Mouse (Mus musculus) liver, postnatal 0 days (tissue): ENCODE measurements around the gene Rpl4. TPM values are rescaled to one million over a fixed set of nuclear protein-coding genes. Genes with fewer than 3 reads are reported as not detected.
A peak's percentile ranks its signal among the peaks of the same experiment; 100 is the strongest.
"Not testable (repeated sequence)": the region's sequence is repeated elsewhere in the genome, so short reads cannot be mapped to it uniquely, and the experiment has no call there.

Experiments used
- ATAC-seq: fragments of 200-750 bp; cut with Nextera tagmentation; 2 replicates; pipeline ENCODE4 v1.8.0; 2017; ENCODE audit warnings: mild to moderate bottlenecking, moderate library complexity
- DNase-seq: peaks from one replicate; pipeline ENCODE4 v3.0.0-alpha.2; 2016
- H3K27ac ChIP-seq: fragments of 300-500 bp; sonication (generic); 2 replicates; pipeline ENCODE4 v1.5.1; 2014; ENCODE audit warnings: antibody characterized with exemption, moderate library complexity, mild to moderate bottlenecking, low read depth
- H3K27me3 ChIP-seq: fragments of 300-500 bp; sonication (generic); 2 replicates; pipeline ENCODE4 v1.6.1; 2014; ENCODE audit warnings: low read length, control low read depth, mixed read lengths; ENCODE audit not compliant: insufficient read depth
- H3K36me3 ChIP-seq: fragments of 300-500 bp; sonication (generic); replicated peaks from 2 replicates; pipeline ENCODE4 v1.6.1; 2014; ENCODE audit warnings: mild to moderate bottlenecking, control low read depth, low read length, moderate library complexity, mixed read lengths; ENCODE audit not compliant: insufficient read depth
- H3K4me1 ChIP-seq: fragments of 300-500 bp; sonication (generic); 2 replicates; pipeline ENCODE4 v1.6.1; 2014; ENCODE audit warnings: antibody characterized with exemption, mild to moderate bottlenecking, control low read depth; ENCODE audit not compliant: insufficient read depth
- H3K4me2 ChIP-seq: fragments of 300-500 bp; sonication (generic); 2 replicates; pipeline ENCODE4 v1.6.1; 2014; ENCODE audit warnings: low read depth, mild to moderate bottlenecking, low read length, moderate library complexity, mixed read lengths
- H3K4me3 ChIP-seq: fragments of 300-500 bp; sonication (generic); 2 replicates; pipeline ENCODE4 v1.5.1; 2014; ENCODE audit warnings: low read depth, low read length
- H3K9ac ChIP-seq: fragments of 300-500 bp; sonication (generic); replicated peaks from 2 replicates; pipeline ENCODE4 v1.6.1; 2014; ENCODE audit warnings: mild to moderate bottlenecking, moderate library complexity
- H3K9me3 ChIP-seq: fragments of 300-500 bp; sonication (generic); 2 replicates; pipeline ENCODE4 v1.6.1; 2016; ENCODE audit warnings: mild to moderate bottlenecking, control low read depth, low read length, mixed read lengths
- CTCF ChIP-seq: sonication (generic); IDR thresholded peaks from 2 replicates; pipeline ENCODE4 v1.5.1; 2016; ENCODE audit warnings: antibody characterized with exemption, low read depth
- EP300 ChIP-seq: IDR thresholded peaks from 2 replicates; pipeline ENCODE4 v1.6.1; 2016; ENCODE audit warnings: antibody characterized with exemption, low read depth, mild to moderate bottlenecking
- WGBS: fragments of 180-500 bp; shearing (Covaris S2); extraction: QIAGEN DNeasy Blood & Tissue Kit; methylation state at CpG from one replicate; pipeline ENCODE4 v1.1.7; 2014; ENCODE audit not compliant: insufficient replicate concordance; 5-methylcytosine and 5-hydroxymethylcytosine counted together
- polyA plus RNA-seq: library from polyadenylated mRNA; unstranded; fragments of >200 nt; fragmentation: Nextera tagmentation; extraction: Ambion mirVana; gene quantifications from 2 replicates; pipeline ENCODE4 v1.2.1, GENCODE M21; 2015

The Rpl4 gene
- 600 and 612 TPM in 2 replicates for polyA plus RNA-seq

DNA sequence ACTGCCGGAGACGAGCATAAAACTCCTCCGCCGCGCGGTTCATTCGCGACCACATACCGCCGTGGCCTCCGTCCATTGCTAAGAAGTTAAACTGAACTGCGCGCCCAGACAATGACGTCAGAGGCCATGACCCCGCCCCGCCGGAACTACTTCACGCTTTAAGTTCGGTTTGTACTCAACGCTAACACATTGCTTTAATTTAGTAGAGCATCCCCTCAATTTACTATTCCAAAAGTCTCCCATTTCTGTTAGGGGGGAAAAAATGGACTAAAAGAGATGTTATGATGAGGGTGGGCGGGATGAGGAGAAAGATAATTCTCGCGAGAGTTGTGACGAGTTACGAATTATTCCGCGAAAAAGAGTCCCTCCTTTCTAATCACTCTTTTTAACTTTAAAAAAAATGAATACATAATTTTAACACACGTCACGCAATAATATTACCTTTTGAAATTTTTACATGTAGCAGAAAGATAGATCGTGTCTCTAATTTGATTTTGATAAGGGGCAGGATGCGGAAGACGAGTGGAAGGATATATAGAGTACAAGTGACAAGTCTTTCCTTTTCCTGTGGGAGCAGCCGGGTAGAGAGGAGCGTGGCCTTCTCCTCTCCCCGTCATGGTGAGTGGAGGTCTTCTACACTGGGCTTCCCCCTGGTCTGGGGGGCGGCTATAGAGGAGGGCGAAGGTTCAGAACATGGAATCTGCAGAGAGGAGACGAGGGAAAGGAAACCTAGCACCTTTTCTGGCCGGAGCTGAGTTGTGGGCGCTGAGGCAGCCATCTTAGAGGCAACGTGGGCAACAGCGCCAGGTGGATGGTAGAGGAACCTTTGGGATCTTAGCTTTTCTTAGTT, at the start of gene Rpl4, which contains the start of gene Zwilch:
TSS of gene Rpl4 (plus strand) at position 560 of the 850 bp plus-strand sequence.
TSS of gene Zwilch (minus strand) at position 289 of the 850 bp plus-strand sequence.
- H3K27me3 ChIP-seq: no peaks in the 10 kb centered on the region
- DNase-seq: peak; percentile 89

DNA sequence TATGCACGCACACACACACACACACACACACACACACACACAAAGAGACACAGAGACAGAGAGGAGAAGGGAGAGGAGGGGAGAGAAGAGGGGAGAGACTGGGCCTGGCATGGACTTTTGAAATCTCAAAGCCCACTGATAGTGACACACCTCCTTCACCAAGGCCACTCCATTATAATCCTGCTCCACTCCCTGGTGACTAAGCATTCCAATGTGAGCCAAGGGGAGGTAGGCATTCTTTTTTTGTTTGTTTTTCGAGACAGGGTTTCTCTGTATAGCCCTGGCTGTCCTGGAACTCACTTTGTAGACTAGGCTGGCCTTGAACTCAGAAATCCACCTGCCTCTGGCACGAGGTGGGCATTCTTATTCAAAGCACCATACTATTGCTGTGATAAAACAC, 48.3 kb upstream of the Rpl4 start:
- not testable (repeated sequence) for H3K27me3 ChIP-seq, H3K27ac ChIP-seq, ATAC-seq, H3K4me1 ChIP-seq, H3K36me3 ChIP-seq, H3K4me3 ChIP-seq, H3K4me2 ChIP-seq, H3K9ac ChIP-seq, DNase-seq, H3K9me3 ChIP-seq
- 60% methylated on average over 3 of the region's 3 CpGs for WGBS

More for the DNA sequence above, at the start of gene Rpl4, which contains the start of gene Zwilch:
- under 1% methylated on average over 42 of the region's 42 CpGs for WGBS
- peak within 1 kb of the TSS; percentile 75 for H3K4me2 ChIP-seq
- peak within 1 kb of the TSS; percentile 89 for H3K9ac ChIP-seq
- peaks cover 34% of the 10 kb centered on the region for H3K36me3 ChIP-seq
- H3K9me3 ChIP-seq: no peaks in the 10 kb centered on the region
- peak; percentile 86 for ATAC-seq
- H3K27ac ChIP-seq: peak within 1 kb of the TSS; percentile 74
- TF ChIP-seq EP300: peak; percentile 94
- no peak for TF ChIP-seq CTCF
- peak within 1 kb of the TSS; percentile 86 for H3K4me3 ChIP-seq
- H3K4me1 ChIP-seq: peaks cover 7% of the 10 kb centered on the region; the same call in 1 of the 2 replicates

DNA sequence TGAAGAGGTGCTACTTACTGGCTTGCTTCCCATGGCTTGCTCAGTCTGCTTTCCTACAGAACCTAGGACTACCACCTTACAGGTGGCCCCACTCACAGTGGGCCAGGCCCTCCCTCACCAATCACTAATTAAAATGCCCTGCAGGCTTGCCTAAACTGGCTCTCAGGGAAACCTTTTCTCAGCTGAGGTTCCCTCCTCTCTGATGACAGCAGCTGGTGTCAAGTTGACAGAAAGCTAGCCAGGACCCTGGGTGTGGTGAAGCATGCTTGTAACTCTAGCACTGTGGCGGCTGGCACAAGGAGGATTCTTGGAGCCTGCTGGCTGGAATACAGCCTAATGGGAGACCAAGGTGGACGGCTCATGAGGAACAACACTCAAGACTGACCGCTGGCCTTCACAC, 47.9 kb upstream of the Rpl4 start:
- 73% methylated on average over 3 of the region's 3 CpGs for WGBS
- Histone ChIP-seq H3K4me2 (no peak overlapping the region), H3K27ac (no peak overlapping the region), H3K9me3 (no peaks in the 10 kb centered on the region), H3K9ac (no peak overlapping the region), H3K27me3 (no peaks in the 10 kb centered on the region), H3K4me1 (no peaks in the 10 kb centered on the region), H3K4me3 (no peak overlapping the region), H3K36me3 (no peaks in the 10 kb centered on the region)
- TF ChIP-seq CTCF (no peak), EP300 (no peak)
- DNase-seq (no peak), ATAC-seq (no peak)

DNA sequence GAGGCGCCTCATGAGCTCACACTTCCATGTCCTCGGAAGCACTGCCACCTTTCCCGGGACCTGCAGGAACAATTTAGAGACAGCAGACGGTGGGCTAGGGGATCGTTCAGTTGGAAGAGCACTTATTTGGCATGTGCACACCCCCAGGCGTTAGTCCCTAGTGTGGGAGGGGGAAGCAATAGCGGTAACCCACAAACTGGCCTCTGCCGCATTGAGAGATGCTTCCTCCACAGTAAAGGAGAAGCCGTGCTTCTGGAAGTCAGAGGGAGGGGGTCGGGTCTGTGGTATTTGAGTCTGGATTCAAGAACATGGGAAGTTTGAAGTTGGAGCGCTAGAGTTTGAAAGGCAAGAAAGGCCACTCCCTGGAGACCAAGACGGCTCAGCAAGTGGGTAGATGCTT, 47.1 kb upstream of the Rpl4 start:
- no peaks in the 10 kb centered on the region for H3K36me3 ChIP-seq
- TF ChIP-seq CTCF: no peak
- TF ChIP-seq EP300: no peak
- ATAC-seq (no peak), DNase-seq (no peak)
- H3K9me3 ChIP-seq: no peaks in the 10 kb centered on the region
- H3K4me2 ChIP-seq: no peak overlapping the region
- WGBS: 33% methylated on average over 12 of the region's 12 CpGs
- H3K27me3 ChIP-seq: no peaks in the 10 kb centered on the region
- no peak overlapping the region for H3K27ac ChIP-seq
- H3K4me3 ChIP-seq: no peak overlapping the region
- H3K4me1 ChIP-seq: no peaks in the 10 kb centered on the region
- H3K9ac ChIP-seq: no peak overlapping the region

DNA sequence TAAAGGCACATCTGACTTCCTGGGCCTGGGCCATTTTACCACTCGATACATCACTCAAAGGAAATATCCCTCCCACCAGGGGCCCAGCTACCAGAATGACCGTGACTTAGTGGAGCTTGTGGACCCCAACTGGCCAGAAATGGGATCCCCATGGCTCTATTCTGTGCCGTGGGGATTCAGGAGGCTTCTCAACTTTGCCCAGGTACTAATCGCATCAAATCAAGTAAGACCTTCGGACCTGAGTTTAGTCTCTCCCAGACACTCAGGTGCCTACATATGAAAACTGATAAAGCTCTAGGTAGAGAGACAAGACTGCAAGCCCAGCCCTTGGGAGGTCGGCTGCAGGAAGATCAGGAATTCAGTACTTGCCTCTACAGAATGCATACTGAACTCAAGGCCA, 41.6 kb upstream of the Rpl4 start:
- H3K9me3 ChIP-seq: no peaks in the 10 kb centered on the region
- no peak overlapping the region for H3K4me2 ChIP-seq
- 70% methylated on average over 6 of the region's 6 CpGs for WGBS
- H3K36me3 ChIP-seq: peaks cover under 1% of the 10 kb centered on the region; the same call in 1 of the 2 replicates
- no peak overlapping the region for H3K9ac ChIP-seq
- no peak for TF ChIP-seq EP300
- TF ChIP-seq CTCF: no peak
- H3K27ac ChIP-seq: no peak overlapping the region
- H3K27me3 ChIP-seq: no peaks in the 10 kb centered on the region
- ATAC-seq (no peak), DNase-seq (no peak)
- no peak overlapping the region for H3K4me3 ChIP-seq
- H3K4me1 ChIP-seq: no peaks in the 10 kb centered on the region

DNA sequence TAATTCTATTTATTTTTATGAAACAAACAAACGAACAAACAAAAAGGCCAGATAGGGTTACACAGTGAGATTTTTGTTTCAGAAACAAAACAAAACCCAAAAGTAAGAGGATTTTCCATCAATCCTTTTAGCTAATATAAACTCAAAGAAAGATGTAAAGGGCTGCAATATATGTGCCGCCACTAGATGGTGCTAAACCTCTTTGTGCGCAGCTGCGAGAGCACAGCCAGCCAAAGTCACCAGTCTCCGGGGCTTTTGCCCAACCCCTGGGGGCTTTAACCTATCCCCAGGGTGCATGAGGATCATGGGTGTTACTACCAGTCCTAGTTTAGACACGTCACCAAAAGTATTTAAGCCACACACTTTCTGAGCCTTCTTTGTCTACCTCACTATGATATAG, 34.3 kb upstream of the Rpl4 start:
- WGBS: 7% methylated on average over 6 of the region's 6 CpGs
- DNase-seq: peak; percentile 44

More for the DNA sequence above, 34.3 kb upstream of the Rpl4 start:
- peak; percentile 76 for TF ChIP-seq CTCF
- not testable (repeated sequence) for H3K27ac ChIP-seq, H3K9me3 ChIP-seq, ATAC-seq, H3K27me3 ChIP-seq, H3K4me3 ChIP-seq, H3K4me1 ChIP-seq, H3K4me2 ChIP-seq, H3K9ac ChIP-seq
- H3K36me3 ChIP-seq: peaks cover 26% of the 10 kb centered on the region
